Mouse (Mus musculus) ovary, postnatal 14 days (tissue): Measurements from ENCODE around the gene Slc25a44.
"Not testable (repeated sequence)": the region's sequence is repeated elsewhere in the genome, so short reads cannot be mapped to it uniquely, and the experiment has no call there.

ENCODE experiments used
- DNase-seq: peaks from one replicate; pipeline ENCODE4 v3.0.0; 2022; ENCODE audit warnings: low spot score

Gene Slc25a44

GRCm38 (mm10) chr3:88450379-88451131 lies 25.6 kb upstream of the Slc25a44 start:
- DNase-seq = no peak

GRCm38 (mm10) chr3:88449395-88450023 lies 24.6 kb upstream of the Slc25a44 start:
- DNase-seq = no peak

DNA sequence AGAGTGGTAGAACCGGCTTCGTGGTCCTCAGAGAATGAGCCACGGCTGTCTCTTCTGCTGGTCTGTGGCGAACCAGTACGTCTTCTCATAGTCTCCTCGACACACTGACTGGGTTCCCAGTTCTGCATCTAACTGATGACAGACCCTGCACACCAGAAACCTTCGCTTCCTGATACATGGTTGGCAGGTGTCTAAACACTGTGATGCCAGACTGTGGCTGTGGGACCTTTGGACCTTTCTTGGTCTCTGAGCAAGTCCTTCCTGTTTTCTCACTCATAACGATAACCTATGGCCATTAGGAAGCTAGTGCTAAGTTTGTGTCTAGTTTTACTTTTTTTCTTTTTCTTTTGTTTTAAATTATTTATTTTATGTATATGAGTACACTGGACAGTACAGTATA lies 23.5 kb upstream of the Slc25a44 start:
- DNase-seq = no peak

GRCm38 (mm10) chr3:88447676-88448183 lies 22.8 kb upstream of the Slc25a44 start:
- DNase-seq = no peak

DNA sequence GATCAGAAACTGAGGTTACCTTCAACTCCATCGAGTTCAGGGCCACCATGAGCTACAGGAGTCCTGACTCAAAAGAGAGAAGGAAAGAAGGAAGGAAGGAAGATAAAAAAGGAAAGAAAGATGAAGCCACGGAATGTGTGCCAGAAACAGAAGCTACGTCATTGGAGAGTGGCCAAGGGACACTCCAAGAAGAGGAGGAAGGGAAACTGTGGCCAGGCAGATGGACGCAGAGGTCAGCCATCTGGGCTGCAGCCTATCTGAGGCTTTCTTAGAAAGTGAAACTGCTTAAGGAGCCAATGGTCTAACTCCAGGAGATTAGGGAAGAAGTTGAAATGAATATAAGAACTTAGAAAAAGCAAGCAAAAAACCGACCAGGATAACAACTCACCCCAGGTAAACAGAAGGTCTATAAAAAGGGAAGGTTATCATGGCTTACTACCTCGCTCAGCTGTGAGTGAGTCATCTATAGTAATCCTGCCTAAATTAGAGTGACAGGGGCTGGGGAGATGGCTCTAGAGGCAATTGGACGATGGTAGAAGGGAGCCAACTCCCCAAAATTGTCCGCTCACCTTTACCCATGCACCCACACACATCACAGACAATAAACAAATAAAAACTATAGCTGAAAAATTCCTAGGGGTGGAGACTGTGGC lies 21.7 kb upstream of the Slc25a44 start:
- no peak for DNase-seq

DNA sequence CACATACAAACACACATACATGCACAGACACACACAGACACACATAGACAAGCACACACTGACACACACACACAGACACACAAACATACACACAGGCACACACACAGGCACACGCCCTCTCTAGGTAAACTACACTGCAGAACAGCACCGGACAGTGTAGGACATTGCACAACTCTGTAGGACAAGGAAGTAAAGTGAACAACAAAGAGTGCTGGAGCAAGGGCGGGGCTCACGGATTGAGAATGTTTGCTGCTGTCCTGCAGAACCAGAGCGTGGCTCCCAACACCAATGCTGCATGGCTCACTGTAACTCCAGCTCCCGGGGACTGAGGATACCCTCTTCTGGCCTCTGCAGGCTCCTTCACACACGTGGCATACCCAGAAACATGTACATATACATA lies 17.9 kb upstream of the Slc25a44 start:
- no peak for DNase-seq

DNA sequence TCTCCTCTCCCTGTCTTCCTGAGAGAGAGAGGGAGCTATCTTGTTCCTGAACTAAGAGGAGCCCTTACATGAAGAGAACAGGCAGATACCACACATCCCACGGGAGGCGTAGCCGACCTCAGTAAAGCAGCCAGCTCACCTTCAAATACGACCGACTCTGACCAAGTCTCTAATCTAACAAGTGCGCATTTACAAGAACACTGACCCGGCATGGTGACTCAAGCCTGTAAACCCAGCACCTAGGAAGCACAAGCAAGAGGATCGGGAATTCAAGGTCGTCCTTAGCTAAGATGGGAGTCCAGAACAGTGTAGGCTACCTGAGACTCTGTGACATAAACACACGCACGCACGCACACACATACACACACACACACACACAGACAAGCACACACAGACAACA lies 17.5 kb upstream of the Slc25a44 start:
- no peak for DNase-seq

- no peak for DNase-seq
Measured at GRCm38 (mm10) chr3:88440500-88441381, 15.8 kb upstream of the Slc25a44 start.

DNA sequence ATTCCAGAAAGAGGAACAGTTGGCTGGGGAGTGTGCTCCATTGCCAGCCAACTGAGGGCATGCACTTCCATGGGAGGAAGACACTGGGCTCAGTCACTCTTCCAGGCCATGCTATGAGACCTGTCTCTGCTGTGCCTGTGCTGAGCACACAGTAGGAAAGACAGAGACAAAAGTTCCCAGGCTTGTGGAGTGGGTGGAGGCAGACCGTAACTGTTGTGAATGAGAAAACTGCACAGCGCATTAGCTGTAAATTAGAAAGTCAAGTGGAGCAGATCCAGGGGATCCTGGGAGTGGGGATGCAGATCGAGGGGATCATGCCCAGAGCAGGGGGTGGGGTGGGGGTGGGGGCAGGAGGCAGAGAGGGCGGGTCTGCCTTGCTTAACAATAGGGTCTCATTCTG lies 14.6 kb upstream of the Slc25a44 start:
- no peak for DNase-seq

- DNase-seq = no peak
Measured at GRCm38 (mm10) chr3:88437454-88437853, 12.5 kb upstream of the Slc25a44 start.

DNA sequence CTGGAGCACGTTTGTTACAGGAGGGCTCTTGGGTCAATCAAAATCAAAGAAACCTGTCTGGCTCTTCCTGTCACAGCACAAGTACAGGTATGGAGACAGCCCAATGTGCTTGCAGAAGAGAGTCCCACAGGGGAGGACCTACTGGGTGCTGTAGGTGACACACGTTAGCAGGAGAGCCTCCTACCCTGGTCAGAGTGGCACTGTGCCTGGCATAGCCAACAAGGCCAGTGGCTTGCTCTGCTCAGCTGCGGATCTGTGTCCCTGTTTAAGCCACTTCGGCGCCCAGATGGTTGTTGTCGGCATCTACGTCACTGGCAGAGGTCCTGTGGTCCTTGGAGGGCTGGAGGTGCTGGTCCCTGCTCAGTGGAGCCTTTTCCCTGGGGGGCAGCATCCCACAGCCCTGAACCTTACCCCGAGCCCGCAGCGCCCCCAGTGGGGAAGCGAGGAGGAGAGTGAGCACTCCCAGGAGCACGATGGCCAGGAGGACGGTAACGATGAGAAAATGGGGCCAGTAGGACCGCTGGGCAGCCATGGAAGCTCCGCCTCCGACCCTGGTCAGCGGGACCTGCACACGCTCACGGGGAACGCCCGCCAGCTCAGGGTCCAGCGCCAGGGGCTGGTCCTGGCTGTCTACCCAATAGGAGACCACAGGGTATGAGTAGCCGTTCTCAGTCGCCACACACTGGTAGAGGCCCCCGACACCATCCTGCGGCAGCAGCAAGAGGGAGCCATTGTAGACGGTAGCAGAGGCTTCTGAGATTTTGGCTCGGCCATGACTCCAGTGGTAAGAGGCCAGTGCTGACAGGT lies 11.7 kb upstream of the Slc25a44 start:
- DNase-seq = no peak

DNA sequence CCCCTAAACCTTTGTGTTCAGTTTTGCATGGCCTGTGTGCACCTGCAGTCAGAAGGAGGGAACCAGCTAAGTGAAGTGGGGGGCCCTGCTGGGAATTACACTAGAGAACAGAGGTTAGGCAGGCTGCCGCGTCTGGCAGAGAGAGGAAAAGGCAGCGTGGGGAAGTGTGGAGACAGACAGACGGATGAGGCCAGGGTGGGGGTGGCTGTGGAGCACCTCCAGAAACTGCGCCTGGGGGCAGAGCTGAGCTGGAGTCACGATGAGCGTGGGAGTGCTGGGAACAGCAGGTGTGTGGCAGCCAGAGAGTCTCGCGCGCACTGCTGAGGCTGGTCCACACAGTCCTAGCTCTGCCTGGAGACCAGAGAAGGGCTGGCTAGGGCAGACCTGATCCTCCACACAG lies 10.6 kb upstream of the Slc25a44 start:
- no peak for DNase-seq

GRCm38 (mm10) chr3:88428639-88429038 lies 3.7 kb upstream of the Slc25a44 start:
- not testable (repeated sequence) for DNase-seq

DNA sequence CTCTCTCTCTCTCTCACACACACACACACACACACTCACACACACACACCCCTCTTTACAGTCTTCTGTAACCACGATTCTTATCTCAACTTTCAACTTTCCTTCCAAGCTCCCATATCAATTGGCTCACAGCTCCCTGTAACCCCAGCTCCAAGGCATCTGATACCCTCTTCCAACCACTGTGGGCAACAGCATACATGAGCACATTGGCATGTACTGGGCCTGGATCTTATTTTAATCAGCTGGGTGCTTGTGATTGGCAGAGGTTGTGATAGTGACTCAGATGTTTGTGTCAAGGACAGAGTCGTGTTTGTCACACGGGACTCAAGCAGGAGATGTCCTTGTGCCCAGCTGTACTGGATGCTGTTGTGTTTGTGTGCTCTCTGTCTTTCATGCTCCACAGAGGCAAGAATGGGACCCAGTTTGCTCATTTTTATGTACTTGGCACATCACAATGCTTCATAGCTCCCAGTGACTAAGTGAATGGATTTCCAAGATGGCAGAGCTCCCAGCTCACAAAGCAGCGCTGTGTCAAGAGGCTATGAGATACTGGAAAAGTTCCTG lies 2.5 kb upstream of the Slc25a44 start:
- DNase-seq = no peak

DNA sequence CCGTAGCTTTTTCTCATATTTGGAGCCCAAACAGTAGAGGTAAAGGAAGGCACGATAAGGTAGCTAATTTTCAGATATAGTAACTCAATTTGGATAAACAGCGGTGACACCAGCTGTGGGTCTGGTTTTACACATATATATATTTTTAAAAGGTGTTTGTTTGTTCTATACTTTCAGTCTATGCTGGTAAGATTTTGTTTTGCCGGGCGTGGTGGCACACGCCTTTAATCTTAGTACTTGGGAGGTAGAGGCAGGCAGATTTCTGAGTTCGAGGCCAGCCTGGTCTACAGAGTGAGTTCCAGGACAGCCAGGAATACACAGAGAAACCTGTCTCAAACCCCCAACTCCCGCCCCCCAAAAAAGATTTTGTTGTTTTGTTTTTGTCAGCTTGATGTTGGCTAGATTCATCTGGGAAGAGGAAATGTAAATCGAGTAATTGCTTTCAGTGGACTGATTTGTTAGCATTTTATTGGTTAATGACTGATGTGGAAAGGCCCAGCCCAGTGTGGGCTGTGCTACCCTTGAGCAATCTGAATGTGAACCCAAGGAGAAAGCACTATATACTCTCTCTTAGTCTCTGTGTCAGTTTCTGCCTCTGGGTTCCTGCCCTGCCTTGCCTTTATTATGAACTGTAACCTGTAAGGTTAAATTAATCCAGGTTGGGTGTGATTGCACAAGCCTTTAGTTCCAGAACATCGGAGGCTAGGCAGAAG lies 925 bp upstream of the Slc25a44 start:
- DNase-seq = no peak

GRCm38 (mm10) chr3:88425330-88425689 lies 371 bp upstream of the Slc25a44 start:
- no peak for DNase-seq

- DNase-seq = no peak
Measured at GRCm38 (mm10) chr3:88422020-88422720, 2.8 kb downstream of the Slc25a44 start.

GRCm38 (mm10) chr3:88420771-88421170 lies 4.2 kb downstream of the Slc25a44 start:
- DNase-seq = no peak

DNA sequence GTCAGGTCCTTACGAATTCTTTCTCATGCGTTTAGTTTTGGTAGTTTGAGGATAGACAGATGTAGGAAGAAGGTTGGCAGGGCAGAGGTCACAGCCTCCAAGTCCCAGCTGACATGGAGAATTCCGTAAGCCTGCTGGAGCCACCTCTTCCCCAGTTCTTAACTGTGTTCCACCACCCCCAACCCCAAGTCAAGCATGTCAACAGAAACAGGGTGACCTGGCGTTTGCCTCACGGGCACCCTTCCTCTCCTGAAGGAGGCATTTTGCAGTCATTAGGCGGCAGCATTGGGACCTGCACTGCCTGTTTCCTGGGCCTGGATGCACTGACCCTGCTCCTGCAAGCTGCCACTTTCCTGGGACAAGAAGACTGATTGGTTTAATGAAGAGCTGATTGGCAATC lies 6.9 kb downstream of the Slc25a44 start:
- no peak for DNase-seq

- DNase-seq = no peak
Measured at GRCm38 (mm10) chr3:88415668-88416067, 9.3 kb downstream of the Slc25a44 start.
